Mouse (Mus musculus): Measurements from ENCODE around the gene Actg1.

Gene Actg1

DNA sequence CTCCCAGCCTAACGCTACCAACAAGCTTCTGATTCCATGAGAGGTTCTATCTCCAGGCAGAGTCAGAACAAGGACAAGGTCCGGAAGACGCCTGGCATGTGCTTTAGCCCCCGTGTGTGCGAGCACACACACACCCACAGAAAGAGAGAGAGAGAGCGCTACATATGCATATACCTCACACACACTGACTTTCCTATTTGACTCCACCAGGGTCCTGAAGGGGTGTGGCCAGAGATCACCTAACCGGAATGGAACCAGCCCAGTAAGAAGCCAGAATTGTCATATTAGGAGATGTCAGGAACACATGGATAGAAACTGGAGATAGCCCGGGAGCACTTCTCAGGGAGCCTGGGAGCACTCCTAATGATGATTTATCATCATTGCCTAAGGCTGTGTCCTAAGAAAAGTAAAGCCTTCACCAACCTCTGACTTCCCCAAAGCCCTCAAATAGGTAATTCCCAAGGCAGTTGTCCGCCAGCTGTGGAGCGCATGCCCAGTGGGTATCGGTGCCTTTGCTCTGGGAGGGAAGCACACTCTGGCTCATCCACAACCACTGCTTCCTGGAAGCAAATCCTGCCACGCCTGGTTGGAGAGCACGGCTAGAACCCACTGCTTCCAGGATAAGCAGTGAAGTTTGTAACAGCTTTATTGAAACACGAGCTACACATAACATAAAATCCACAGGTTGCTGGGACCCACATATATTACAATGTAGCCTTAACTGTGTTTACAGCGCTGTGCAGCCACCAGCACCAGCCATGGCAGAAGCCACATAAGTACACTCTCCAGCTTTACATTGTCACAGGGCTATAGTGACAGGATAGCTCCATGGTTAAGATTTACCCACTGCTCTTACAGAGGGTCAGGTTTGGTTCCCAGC is 39.7 kb downstream of the Actg1 start:
- DNase-seq (ENCODE audit: low spot score), result peak; percentile 40

DNA sequence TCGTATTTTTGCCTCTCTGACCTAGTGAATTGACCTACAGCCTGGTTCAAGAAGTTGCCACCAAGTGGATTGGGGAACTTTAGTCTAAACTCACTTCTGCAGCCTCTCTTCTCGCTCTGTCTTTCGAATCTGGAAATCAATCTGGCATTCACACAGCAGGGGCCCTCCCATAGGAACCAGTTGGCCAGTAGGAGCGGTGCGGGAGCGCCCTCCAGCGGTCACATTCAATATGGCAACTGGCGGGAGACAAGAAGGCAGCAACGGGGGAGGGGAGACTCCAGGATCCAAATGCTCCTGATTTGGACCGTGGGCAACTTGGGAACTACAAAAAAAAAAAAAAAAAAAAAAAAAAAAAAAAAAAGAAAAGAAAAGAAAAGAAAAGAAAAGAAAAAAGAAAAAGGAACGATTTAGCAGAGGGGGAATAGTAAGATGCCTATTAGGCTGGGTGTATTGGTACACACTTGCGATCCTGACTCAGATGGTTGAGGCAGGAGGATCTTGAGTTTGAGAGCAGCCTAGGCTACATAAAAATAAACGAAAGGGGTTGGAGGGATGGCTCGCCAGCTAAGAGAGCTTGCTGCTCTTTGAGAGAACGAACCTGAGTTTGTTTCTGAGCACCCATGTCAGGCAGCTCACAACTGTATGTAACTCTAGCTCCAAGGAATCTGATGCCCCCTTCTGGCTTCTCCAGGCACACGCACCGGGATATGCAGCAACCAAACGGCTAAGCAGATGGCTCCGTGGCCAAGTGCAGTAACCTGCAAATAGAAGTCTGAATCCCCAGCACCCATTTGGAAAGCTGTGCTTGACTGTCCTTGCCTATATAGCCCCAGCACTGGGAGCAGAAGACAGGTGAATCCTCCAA is 40.5 kb downstream of the Actg1 start:
- DNase-seq (ENCODE audit: low spot score), result peak; percentile 98

DNA sequence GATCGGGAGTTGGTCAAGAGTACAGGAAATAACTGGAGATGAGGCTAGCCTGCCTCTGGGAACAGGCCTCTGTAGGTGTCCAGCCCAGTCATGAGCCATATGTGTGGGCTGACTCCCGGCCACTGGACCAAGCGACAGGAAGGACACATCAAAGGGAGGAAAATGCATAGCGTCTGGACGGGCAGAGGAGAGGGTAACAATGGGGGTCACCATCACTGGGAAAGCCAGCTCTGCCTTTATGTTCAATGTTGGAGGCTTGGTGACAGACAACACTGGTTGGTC is 41.3 kb downstream of the Actg1 start:
- peak; percentile 41 for DNase-seq (ENCODE audit: low spot score)

DNA sequence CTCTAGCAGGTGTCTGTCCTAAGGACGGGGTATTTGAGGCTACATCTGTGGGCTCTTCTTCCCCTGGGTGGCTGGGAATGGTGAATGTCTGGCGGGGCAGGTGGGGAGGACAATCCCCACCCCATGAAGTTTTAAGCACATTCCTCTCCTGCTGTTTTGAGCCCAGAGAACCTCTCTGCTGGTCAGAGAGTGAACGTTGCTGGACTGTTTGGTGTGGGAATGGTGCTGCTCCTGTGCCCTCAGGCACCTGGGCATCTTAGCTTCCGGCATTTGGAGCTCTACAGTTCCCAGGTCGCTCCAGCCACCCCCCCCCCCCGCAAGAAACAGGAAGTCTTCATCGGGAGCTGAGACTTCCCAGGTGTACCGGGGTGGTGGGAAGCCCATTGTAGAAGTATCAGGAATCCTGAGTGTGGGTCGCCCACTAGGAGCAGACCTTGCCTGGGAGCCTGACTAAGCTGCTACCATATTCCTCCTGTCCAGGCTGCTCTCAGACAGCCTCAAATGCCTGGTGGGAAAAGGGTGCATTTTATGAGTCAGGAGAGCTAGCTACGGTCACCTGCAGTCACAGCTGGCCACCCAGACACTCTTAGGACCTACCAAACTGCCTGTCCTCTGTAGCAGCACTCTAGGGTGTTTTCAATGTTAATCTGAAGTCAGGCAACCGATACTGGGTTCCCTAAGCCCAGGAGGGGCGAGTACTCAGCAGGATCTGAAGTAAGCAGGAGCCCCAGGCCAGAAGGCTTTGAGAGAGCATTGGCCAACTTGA is 41.8 kb downstream of the Actg1 start:
- DNase-seq (ENCODE audit: low spot score), result peak; percentile 33

DNA sequence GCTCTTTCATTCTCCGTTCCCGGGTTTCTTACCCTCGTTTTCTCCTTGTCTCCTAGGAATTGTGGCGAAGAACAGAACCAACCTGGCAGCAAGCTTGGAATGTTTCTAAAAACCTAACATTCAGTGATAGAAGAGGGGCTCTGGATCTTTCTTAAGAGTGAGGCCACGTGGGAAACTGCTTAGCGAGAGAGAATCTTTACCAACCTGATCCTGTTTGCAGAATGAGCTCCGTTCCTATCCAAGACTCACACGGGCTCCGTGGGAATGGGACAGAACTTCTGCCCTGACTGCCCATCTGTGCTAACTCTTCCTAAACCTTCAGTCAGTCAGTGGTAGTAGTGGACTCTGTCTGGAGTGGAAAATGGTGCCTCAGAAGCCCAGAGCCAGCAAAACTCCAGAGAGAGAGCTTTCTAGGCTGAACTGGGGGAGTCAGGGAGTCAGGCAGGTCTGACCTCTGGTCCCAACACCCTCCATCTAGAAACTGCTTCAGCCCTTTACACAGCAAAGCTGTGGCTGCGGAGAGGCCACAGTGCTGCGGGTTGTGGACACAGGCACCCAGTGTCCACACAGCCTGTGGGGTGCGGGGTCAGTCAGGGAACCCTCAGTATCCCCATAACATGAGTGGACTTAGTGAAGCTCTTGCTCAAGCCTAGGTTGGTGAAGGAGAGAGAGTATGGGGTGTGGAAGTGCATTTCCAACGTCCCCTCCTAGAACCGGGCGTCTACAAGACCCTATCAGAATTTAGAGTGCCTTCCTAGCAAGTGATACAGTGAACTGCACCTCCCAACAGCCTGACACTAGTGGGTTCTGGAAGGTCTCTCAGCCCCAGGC is 42.6 kb downstream of the Actg1 start:
- peak; percentile 39 for DNase-seq (ENCODE audit: low spot score)

DNA sequence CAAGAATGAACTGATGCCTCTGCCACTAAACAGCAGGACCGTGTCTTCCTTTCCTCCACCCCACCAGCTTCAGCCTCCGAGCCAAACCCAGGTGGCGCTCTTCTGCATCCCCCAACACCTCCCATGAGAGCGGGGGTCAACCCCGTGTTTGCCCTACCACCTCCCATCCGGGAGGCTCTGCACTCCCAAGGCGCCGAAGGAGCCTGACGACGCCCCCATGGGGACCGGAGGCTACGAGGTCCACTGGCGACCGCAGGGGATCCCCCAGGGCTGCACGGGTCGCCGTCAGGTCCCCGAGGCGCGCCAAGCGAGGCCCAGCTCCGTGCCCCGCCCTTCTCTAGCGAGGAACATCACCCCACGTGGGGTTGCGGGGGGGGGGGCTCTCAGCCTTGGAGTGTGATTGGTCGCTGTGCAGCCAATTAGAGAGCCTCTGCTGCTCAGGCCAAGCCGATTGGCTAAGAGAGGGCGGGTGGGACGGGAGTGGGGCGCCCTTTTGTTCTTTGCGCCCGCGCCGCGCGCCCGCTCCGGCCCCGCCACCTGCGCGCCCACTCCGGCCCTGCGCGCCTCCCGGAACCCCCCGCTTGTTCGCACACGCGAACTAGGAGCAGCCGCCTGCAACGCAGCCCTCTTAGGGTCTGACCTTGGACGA is 43.3 kb downstream of the Actg1 start:
- peak; percentile 89 for DNase-seq (ENCODE audit: low spot score)

DNA sequence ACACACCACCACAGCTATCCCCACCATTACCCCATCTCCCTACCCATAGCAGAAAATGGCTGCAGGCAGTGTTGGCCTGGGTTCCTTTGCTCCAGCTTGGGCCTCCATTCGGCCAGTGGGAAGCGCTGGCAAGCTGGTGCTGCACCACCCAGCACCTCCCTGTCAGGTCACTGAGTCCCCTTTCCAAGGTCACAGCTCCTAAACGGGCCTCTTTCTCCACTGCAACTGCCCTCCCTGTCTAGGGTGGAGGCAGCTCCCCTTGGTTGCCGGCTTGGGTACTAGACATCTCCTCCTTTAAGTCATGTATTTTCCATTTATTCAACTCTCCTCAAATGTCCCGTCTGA is 44.0 kb downstream of the Actg1 start:
- peak; percentile 51 for DNase-seq (ENCODE audit: low spot score)

DNA sequence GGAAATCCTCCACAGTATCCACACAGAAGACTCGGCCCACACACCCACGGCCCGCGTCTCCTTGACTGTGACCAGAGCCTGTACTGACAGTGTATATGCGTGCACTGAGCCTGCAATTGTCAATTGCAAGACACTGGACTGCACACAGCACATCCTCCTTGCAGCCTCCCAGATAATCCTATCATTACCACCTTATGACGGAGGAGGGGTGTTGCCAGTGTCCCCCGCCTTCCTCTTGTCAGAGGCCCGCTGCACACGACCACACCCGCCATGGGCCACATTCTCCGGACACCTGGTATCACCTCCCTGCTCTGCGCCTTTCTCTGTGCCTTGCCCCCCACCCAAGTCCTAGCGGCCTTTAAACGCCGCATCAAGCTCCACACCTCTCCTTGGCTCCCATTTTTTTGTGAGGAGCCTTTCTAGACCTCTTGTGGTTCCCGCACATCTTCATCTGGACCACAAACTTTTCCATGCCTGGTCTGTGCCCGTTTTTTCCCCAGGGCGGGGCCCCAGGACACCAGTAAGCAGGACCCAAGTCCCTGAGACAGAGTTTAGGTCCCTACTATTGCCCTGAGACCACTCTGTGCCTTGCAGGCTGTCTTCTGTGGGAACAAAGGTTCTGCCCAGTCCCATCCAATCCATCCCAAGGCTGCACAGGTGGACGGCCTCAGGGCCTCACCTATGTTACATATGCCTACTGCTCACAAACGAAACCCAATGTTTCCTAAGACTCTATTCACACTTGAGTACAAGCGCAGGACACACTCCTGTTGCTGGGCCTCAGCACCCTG is 44.6 kb downstream of the Actg1 start:
- no peak for DNase-seq (ENCODE audit: low spot score)

DNA sequence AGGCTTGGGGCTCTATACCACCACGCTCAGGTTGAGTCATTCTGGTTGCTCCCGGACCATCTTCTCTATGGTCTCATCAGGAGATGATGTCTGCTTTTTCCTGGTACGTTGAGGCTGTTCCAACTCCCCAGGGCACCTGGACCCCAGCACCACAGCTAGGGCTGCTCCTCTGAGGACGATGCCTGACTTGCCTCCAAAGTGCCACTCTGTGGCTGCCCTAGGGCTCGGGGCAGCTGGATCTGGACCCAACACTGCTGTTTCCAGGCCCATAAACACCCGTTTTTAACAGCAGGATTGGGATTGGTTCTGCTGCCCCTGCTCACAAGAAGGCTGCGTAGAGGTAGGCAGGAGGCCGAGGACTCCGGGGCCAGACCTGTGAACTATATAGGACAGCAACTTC is 45.2 kb downstream of the Actg1 start:
- no peak for DNase-seq (ENCODE audit: low spot score)

DNA sequence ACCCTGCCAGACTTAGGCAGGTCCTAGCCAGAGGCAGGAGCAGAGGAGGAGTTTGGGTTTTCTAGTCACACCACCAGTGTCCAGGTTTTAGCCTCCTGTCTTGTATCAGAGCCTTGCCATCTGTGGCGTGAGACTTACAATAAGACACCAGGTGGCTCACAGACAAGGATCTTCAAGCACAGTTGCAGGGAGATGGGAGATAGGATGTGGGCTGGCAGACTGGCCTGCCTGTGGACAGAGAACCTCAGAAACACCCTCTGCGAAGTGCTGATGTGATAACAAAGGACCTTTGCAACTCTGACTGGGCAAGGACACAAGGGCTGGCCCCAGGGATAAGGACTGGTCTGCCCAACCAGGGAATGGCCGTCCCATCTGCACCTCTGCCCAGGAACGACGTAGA is 48.9 kb downstream of the Actg1 start:
- DNase-seq (ENCODE audit: low spot score), result no peak

DNA sequence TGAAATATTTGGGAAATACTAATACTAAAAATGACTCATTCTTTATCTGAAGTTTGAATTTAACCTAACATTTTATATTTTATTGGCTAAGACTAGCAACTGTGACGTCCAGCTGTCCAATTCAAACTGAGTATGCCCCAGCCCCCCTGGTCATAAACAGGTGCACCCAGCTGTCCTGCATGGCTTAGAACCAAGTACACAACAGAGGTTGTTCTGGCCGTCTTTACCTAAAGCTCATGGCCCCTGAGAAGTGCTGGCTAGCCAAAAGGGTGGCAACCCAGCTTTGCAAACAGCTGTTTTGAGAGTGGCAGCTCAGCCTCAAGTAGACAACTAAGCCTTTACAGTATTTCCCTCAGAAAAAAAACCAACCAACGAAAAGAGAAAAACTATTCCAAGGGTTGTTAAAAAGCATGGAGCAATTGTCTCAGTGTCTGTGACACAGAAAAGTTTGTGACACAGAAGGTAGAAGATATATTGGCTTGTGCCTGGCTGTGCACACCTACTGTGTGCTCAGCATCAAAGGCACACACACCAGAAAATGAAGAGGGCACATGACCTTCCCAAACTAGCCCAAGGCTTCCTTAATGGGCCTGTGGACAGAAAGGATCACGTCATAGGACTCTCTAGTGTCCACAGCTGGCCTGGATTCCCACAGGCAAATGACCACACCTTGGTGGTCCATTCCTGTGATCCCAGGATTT is 49.8 kb downstream of the Actg1 start:
- no peak for DNase-seq (ENCODE audit: low spot score)

DNA sequence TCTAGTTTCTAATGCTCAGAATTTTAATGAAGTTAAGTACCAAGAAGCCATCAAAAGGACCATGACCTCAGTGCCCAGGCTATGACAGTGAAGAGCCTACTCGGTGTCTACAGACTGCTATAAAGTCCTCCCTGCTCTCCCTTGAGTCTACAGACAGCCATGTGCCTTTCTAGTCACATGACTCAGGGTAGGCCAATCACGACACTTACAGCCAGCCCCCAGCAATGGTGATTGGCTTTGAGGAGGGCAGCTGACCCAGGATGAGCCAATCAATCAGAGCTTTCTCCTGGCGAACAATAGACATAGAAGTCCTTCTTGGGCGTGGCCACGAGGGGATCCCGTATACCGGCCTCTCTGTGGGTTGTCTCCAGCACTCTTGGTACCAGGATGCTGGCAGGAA is 50.6 kb downstream of the Actg1 start:
- peak; percentile 43 for DNase-seq (ENCODE audit: low spot score)

DNA sequence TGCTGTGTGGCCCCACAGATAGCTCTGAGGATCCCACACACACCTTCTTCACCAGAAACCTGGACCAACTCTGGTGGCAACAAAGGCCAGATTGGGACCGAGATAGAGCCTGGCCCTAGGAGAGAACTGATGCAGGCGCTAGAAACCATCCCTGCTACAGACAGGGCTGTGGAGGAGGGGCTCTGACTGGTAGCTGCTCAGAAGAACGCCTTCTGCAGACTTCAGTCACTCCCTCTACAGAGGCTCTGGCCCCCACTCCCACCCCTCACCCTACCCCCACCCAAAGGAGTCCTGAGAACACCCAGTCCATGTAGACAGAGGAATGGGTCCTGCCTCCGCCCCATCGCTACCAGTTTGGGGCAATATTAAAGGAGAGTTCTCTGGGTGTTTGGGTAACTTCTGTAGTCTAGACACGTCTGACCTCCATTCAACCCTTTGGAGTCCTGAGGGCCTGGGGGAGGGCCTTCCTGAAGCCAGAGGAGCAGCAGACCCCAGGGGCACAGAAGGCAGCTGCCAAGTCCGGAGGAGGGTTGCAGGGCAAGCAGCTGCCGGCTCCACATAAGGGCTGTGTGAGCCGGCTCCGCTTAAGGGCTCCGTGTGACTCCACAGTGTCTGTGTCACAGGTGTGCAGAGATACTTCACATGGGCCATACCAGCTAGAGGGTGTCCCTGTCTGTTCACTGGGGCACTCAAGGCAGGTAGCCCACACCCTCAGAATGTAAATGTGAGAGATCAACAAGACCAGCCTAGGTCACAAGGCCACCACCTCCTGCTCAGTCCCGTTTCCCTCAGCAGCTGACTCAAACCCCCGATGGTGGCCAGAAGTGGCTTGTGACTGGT is 51.8 kb downstream of the Actg1 start:
- no peak for DNase-seq (ENCODE audit: low spot score)
